Mouse (Mus musculus): ENCODE results near the gene Calm5.
"Not testable (repeated sequence)": the region's sequence is repeated elsewhere in the genome, so short reads cannot be mapped to it uniquely, and the experiment has no call there.

Calm5 gene

DNA sequence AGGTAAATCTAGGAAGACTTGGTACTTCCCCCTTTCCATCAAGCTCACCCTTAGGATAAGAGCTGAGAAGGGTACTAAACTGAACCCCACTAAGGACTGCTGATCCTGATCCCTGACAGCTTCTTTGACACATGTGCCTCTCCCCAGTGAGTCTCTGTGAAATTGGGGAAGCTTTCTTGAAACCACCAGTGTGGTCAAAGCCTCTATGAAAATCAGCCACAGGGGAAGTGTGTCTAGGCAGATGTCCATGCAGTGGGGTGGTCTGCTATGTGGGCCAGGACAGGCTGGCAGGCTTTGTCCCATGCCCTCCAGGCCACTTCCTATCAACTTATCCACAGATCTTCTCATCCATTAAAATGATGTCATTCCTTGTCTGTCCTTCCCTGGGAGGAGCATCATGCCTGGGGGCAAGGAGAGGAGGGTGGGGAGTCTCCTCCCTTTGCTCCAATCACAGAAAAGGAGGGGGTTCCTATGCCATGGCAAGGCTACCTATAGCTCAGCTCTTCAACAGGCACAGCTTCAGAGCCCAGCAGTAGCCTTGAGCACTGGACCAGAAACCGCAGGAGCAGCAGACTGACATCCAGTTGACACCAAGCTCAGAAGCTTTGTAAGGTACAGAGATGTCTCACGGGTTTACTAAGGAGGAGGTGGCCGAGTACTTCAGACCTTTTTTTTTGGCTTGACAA is at the start of gene Calm5:
Gene Calm5 (plus strand): TSS at position 526 of the 686 bp plus-strand sequence.
- not testable (repeated sequence) for DNase-seq (ENCODE audit: low read depth, low spot score)

DNA sequence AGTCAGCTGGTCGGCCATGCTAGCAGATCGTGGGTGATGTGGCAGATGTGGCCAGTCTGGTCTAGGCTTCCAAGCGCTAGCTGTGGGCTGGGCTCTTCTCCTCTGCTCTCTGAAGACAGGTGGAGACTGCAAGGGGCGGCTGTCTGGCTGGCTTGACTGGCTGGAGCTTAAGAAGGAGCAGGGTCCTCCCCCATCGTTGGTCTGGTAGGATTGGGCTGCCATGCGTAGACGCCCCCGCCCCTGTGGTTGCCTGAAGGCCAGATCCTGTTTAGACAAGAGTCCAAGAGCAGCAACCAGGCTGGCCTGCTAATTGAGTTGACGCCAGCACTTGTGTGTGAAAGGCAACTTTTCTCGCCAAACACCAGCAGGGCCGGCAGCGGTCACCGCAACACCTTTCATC is 49.8 kb upstream of the Calm5 start, which contains the start of gene Calml3:
Gene Calml3 (minus strand): TSS at position 131 of the 400 bp plus-strand sequence.
- no peak for DNase-seq (ENCODE audit: low read depth, low spot score)

DNA sequence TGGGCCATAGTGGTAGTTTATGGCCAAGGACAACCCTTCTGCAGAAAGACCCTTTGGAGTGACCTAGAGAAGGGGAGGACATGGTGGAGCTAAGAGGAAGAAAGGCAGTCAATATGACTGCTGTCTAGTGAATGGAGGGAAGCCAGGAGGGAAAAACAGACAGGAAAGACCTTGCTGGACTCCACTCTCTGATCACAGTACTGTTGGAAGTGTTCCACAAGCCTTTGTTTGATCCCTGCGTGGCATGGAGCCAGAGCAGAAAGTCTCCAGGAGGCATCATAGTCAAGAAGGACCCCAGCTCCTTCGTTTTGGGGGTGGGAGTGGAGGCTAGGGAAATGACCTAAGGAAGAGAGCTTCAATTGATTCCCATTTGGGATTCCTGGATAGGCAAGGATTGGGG is 48.8 kb upstream of the Calm5 start:
- no peak for DNase-seq (ENCODE audit: low read depth, low spot score)

DNA sequence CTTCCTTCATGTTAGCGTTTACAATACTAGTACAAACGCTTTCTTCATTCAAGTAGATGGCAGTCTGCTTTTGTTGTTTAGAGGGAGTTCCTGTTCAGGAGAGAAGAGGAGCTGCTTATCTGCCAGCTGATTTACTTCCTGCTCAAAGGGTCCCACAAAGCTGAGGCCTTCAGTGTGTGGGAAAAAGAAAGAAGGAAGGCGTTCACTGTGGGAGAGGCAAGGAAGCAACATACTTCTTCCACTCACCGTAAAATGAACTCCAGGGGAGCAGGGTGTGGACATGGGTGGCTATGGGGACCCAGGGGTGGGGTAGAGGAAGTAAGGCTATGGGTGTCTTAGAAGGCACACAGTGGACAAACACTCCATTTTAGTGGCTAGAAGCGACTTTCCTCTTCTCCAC is 48.3 kb upstream of the Calm5 start:
- DNase-seq (ENCODE audit: low read depth, low spot score) = no peak

DNA sequence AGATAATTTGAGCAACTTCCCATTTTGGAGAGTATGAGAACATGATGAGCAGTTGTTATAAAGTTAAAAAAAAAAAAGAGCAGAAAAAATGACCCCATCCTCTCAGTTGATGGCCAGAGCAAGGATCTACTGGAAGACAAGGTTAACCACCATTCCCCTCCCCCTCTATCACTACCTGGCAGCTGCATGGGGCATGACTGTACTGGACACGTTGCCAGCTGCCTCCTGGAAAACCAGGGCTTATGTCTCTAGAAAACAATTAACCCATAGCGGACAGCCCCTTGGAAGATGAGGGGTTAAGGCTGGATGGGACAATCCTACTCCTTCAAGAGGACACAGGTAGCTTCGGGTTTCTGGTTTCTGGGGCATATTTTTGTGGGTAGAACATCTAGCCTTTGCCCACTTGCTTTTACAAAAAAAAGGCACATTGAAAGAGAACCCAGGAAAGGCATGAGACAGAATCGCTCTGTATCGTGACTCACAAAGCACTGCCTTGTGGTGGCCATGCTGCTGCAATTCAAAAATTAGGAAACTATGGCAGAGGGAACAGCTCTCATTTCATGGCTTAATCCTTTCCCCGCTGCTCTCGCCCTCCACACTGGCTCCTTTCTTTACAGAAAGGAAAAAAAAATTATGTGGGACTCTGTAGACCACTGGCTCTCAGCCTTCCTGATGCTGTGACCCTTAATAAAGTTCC is 46.7 kb upstream of the Calm5 start:
- no peak for DNase-seq (ENCODE audit: low read depth, low spot score)

DNA sequence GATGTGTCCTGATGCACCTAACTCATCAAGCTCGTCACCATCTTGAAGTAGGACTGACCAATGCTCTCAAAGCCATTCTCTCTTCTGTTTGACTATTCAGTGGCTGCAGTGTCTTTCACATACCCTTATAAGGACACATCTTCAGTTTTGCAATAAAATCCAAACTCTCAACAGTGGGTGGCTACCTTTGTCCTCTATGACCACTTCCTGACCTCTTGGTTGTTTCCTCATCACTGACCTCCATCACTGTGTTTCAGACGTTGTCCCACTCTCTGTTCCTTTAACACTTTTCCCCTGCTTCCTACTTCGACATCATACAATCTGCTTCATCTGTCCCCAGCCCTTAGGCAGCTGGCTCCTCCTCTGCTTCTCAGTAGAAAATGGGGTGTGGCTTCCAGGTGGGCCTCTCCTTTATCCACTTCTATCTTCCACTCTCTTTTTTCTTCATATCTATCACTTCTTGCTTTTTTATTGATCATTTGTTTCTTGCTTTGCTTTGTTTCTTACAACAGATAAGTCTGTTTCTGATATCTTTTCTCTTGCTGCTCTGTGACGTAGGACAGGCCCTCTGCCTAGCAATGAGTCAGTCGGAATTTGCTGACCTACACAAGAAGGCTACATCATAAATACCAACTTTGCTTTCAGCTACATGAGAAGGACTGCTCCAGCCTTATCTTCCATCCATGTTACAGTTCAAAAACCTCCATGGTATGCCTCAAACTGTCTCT is 35.8 kb upstream of the Calm5 start:
- DNase-seq (ENCODE audit: low read depth, low spot score) = no peak

DNA sequence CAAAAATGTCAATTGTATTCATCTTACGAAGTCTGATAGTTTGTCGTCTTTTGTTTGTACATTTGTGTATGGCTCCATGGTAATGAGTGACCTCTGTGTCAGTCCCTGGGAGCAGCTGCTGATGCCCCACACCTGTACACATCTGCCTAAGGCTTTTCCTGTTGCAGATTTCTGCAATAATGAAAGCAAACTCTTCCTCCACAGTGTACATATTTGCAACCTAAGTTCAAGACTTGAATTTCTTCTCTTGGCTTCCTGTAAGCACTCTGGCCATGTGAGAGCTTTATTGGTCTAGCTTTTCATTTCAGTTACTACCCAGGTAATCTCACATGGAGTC is 35.3 kb upstream of the Calm5 start:
- DNase-seq (ENCODE audit: low read depth, low spot score) = no peak

DNA sequence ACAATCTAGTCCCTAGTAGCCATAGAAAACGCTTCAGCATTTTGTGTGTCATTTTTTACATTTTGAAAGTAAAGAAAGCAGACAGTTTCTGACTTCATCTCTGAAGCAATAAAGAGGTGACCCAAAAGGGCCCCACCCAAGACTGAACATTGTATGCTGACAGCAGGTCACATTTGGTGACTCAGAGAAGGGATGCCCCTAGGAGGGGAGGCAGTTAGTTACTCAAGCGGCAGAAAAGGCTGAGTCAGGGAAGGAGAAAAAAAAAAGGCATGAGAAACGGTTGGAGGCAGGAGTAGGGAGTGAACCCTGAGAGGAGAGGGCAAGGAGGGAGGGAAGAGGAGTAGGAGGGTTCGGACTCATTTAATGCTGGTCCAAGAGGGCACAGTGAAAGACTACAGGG is 31.9 kb upstream of the Calm5 start:
- DNase-seq (ENCODE audit: low read depth, low spot score) = no peak

DNA sequence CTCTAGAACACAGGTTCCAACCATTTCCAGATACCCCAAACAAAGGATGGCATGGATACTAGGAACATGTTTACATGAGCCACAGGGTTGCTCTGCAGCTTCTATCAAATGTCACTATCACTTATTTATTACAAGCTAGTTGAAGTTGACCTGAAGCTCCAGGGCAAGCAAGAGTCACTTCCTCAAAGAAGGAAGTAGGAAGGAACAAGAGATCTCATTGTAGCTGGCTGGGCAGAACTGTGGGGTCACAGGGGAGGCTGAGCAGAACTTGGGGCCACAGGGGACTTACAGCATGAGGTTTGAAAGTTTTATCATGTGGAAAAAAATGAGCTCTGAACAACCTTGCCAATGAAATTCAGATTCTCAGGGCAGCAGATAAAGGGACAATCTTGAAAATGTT is 28.2 kb upstream of the Calm5 start:
- DNase-seq (ENCODE audit: low read depth, low spot score) = no peak

DNA sequence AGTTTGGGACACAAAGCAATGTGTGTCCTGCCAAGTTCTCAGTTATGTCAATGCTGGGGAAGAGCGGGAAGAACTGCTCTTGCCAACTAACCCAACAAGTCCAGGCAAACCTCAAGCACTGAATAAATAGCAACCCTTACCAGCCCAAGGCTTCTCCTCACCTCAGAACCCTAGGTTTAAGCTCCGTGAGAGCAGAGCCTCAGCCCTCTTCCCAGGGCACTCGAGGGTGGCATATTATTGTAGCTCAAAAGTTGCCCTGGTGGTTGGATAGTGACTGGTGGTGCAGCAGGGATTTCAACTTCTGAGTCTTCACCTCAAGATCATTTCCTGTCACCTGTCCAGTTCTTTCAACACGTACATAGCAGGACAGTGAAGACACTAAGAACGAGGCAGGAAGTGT is 22.4 kb upstream of the Calm5 start:
- no peak for DNase-seq (ENCODE audit: low read depth, low spot score)

DNA sequence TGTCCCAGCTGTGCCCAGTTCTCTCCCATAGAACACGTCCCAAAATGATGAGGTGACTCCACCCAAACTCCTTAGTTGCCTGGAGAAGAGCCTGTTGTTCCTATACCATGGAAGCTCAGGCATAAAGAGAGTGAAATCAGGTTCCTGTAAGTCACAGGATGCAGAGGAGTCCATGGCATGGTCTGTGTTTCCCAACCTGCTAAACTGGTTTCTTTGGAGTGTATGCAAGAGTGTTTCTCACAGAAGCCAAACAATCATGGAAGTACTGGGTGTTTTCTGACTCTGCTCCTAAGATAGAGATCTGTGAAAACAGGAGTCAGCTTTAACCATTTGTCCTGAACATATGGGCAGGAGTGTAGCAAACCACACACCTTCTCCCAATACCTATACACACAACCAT is 22.0 kb upstream of the Calm5 start:
- no peak for DNase-seq (ENCODE audit: low read depth, low spot score)

DNA sequence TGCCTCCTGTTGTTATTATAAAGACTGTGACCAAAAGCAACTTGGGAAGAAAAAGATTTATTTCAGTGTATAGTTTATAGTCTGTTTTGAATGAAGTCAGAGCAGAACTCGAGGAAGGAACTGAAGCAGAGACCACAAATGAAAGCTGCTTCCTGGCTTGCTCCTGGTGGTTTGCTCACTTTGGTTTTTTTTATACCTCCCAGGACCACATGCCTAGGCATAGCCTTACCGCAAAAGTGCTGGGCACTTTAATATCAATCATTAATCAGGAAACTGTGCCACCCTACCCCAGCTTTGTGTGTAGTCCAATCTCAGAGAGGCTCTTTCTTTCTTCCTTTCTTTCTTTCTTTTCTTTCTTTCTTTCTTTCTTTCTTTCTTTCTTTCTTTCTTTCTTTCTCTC is 21.5 kb upstream of the Calm5 start:
- no peak for DNase-seq (ENCODE audit: low read depth, low spot score)

DNA sequence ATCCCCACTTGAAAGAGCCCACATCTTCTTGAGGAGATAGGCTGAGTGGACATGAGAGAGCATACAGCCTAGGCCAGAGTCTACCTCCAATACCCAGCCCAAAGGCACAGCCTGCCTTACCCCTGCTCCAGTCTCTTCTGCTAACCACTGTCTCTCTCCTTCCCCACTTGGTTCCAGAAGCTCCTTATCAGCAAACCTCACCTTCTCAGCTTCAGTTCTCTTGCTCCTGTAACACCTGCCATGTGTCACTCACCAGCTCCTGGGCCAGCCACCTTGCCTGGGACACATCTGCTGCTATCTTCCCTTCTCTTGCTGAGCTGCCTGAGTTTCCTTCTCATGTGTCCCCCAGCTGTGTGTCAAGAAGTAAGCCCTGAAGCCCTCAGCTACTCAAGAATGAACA is 20.3 kb upstream of the Calm5 start:
- not testable (repeated sequence) for DNase-seq (ENCODE audit: low read depth, low spot score)

DNA sequence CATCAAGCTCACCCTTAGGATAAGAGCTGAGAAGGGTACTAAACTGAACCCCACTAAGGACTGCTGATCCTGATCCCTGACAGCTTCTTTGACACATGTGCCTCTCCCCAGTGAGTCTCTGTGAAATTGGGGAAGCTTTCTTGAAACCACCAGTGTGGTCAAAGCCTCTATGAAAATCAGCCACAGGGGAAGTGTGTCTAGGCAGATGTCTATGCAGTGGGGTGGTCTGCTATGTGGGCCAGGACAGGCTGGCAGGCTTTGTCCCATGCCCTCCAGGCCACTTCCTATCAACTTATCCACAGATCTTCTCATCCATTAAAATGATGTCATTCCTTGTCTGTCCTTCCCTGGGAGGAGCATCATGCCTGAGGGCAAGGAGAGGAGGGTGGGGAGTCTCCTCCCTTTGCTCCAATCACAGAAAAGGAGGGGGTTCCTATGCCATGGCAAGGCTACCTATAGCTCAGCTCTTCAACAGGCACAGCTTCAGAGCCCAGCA is 16.6 kb upstream of the Calm5 start, which contains the start of gene Calm4:
Gene Calm4 (plus strand): TSS at position 446 of the 496 bp plus-strand sequence.
- DNase-seq (ENCODE audit: low read depth, low spot score) = not testable (repeated sequence)

DNA sequence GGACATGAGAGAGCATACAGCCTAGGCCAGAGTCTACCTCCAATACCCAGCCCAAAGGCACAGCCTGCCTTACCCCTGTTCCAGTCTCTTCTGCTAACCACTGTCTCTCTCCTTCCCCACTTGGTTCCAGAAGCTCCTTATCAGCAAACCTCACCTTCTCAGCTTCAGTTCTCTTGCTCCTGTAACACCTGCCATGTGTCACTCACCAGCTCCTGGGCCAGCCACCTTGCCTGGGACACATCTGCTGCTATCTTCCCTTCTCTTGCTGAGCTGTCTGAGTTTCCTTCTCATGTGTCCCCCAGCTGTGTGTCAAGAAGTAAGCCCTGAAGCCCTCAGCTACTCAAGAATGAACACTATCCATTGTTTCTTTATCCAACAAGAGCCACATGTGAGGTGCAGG is 13.3 kb upstream of the Calm5 start:
- not testable (repeated sequence) for DNase-seq (ENCODE audit: low read depth, low spot score)

DNA sequence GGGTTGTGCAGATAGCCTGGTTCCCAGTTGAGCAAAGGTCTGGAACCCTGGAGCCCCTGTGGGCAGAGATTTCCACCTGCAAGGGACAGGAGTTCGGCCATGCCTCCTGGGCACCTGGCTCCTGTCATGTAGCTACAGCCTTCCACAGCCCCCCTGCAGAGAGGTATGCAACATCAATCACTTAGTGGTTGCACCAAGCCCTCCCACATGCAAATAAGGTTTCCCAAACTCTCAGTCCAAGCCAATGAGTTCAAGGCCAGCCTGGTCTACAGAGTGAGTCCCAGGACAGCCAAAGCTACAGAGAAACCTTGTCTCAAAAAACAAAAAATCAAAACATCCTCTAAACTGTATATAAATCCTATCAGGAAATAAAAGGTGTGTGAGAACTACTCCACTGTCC is 3.6 kb upstream of the Calm5 start:
- no peak for DNase-seq (ENCODE audit: low read depth, low spot score)

DNA sequence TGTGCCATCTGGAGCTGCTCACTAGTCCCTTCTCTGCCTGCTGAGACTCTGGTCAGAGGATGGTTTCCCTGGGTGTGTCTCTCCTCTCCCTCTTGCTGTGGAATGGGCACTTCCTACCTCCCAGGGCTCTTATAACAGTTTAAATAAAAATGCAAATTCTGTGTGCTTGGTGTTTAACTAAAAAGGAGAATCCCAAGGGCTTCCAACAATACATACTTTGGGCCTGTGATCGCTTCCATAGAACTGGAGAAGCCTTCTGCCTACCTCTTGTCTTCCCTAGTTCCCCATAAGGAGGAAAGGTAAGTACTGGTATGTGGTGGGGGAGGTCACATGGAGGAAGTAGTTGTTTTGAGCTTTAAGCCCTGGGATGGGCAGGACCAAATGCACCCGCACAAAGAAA is 883 bp downstream of the Calm5 start:
- no peak for DNase-seq (ENCODE audit: low read depth, low spot score)

DNA sequence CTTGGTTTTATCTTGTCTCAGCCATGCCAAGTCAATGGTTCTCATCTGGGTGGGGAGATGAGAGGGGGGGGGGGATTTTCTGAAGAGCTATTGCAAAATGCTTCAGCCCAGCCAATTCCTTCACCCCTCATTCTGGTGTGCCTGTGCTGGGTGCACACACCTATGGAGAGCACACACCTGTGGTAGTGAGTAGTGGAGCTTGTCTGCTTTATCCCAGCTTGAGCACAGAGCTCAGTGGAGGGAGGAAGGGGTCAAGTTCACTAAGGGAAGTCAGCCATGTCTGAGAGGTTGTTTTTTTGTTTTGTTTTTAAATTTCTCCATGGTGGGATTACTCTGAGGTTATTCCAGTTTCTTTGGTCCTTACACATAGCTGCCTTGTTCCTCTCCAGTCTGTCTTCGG is 2.3 kb downstream of the Calm5 start:
- DNase-seq (ENCODE audit: low read depth, low spot score) = no peak

DNA sequence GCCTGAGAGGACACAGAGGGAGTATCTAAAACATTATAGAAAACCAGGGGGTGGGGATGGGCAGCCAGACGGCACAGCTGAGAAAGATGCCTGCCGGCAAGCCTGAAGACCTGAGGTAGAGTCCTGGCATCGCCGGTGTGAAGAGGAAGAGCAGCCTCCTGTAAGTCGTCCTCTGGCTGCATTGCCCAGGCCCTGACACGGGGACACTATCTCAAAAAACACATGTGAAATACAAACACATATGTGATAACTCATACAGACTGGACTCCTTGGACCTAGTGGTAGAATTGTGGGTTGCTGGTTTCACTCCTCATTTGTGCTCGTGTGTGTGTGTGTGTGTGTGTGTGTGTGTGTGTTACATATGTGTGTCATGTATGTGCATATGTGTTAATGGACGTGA is 7.3 kb downstream of the Calm5 start:
- no peak for DNase-seq (ENCODE audit: low read depth, low spot score)

DNA sequence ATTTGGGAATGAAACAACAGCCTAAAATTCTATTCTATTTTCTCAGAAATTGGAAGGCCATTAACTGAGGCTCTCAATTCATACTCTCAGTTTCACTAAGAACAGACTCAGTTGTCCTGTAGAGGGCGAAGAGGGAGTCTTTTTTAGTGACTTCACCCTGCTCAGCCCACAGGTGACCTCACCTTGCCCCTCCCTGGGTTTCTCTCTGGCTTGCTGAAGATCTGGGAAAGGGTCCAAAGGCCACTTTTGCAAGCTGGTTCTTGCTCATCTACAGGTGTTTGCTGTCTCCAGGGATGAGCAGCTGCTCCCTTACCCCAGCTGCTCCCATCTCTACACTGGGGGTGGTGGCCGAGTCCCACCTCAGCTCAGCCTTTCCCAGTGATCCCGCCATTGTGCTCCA is 8.4 kb downstream of the Calm5 start:
- DNase-seq (ENCODE audit: low read depth, low spot score) = no peak

DNA sequence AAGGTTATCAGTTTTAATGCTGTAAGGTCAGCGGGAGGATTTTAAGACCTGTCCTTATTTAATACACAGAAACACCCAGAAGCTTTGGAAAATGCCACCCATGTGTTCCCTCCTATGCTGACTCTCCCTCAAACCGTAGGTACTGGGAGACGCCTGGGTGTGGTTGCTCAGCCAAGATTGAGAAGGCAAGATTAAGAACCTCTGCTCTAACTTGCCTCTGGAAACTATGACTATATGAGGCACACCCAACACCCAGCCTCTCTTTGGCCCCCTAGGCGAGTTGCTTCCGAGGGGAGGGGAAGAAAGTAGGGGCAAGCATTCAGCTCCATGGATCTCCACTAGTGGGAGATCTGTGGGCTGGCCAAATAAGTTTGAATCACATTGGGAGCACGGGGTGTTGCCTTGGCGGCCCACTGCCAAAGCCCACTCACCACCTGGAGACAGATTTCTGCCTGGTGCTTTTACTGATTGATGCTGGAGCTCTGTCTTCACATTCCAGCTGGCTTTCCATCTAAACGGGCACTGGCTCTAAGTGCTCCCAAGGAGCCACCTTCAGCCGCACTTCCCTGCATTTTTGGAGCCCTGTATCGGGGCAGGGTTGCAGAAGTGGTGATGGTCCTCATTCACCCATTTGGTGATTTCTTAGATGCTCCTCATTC is 9.1 kb downstream of the Calm5 start:
- DNase-seq (ENCODE audit: low read depth, low spot score) = no peak

Data from retina, postnatal 7 days (tissue).